Mouse (Mus musculus) midbrain, embryonic 13.5 days (tissue): ENCODE results near the gene Mtfmt. TPM values are rescaled to one million over a fixed set of nuclear protein-coding genes. Genes with fewer than 3 reads are reported as not detected.

Experiments used
- ATAC-seq: fragments of 200-750 bp; cut with Nextera tagmentation; 2 replicates; pipeline ENCODE4 v1.8.0; 2017; ENCODE audit warnings: mild to moderate bottlenecking, moderate TSS enrichment, moderate library complexity
- H3K27ac ChIP-seq: fragments of 300-500 bp; sonication (generic); 2 replicates; pipeline ENCODE4 v1.5.1; 2015; ENCODE audit warnings: inconsistent platforms, mild to moderate bottlenecking, moderate library complexity
- H3K27me3 ChIP-seq: fragments of 300-500 bp; sonication (generic); 2 replicates; pipeline ENCODE4 v1.6.1; 2015; ENCODE audit warnings: mild to moderate bottlenecking, inconsistent platforms
- H3K36me3 ChIP-seq: fragments of 300-500 bp; sonication (generic); 2 replicates; pipeline ENCODE4 v1.6.1; 2015; ENCODE audit warnings: mild to moderate bottlenecking, inconsistent platforms
- H3K4me1 ChIP-seq: fragments of 300-500 bp; sonication (generic); replicated peaks from 2 replicates; pipeline ENCODE4 v1.6.1; 2015; ENCODE audit warnings: inconsistent platforms
- H3K4me2 ChIP-seq: fragments of 300-500 bp; sonication (generic); replicated peaks from 2 replicates; pipeline ENCODE4 v1.6.1; 2015; ENCODE audit warnings: moderate library complexity, mild to moderate bottlenecking, inconsistent platforms
- H3K4me3 ChIP-seq: fragments of 300-500 bp; sonication (generic); replicated peaks from 2 replicates; pipeline ENCODE4 v1.5.1; 2015; ENCODE audit warnings: mild to moderate bottlenecking, inconsistent platforms
- H3K9ac ChIP-seq: fragments of 300-500 bp; sonication (generic); replicated peaks from 2 replicates; pipeline ENCODE4 v1.6.1; 2015; ENCODE audit warnings: mild to moderate bottlenecking, inconsistent platforms
- H3K9me3 ChIP-seq: fragments of 300-500 bp; sonication (generic); 2 replicates; pipeline ENCODE4 v1.6.1; 2016; ENCODE audit warnings: mild to moderate bottlenecking, inconsistent platforms
- WGBS: fragments of 180-500 bp; shearing (Covaris S2); methylation state at CpG from one replicate; pipeline ENCODE4 v1.1.7; 2015; 5-methylcytosine and 5-hydroxymethylcytosine counted together
- polyA plus RNA-seq: library from polyadenylated mRNA; unstranded; fragments of >200 nt; fragmentation: Nextera tagmentation; extraction: Ambion mirVana; gene quantifications from 2 replicates; pipeline ENCODE4 v1.2.1, GENCODE M21; 2015

Gene Mtfmt
- polyA plus RNA-seq, 1 experiment from 2014 or later = 24.6 TPM

- no peak overlapping the region for H3K27ac ChIP-seq
- no peak overlapping the region for H3K4me2 ChIP-seq
- WGBS = 89% methylated on average over 8 of the region's 8 CpGs
- no peaks in the 10 kb centered on the region for H3K9me3 ChIP-seq
- no peak overlapping the region for H3K9ac ChIP-seq
- no peaks in the 10 kb centered on the region for H3K27me3 ChIP-seq
- H3K4me1 ChIP-seq = no peaks in the 10 kb centered on the region
- peaks cover 85% of the 10 kb centered on the region for H3K36me3 ChIP-seq
- H3K4me3 ChIP-seq = no peak overlapping the region
- ATAC-seq = no peak
Observed at GRCm38 (mm10) chr9:65479158-65479557, 43.6 kb downstream of the Mtfmt start.

GRCm38 (mm10) chr9:65480071-65480470, 44.5 kb downstream of the Mtfmt start:
- H3K36me3 ChIP-seq = peaks cover 87% of the 10 kb centered on the region
- H3K27me3 ChIP-seq = no peaks in the 10 kb centered on the region
- H3K4me2 ChIP-seq = no peak overlapping the region
- H3K4me1 ChIP-seq = no peaks in the 10 kb centered on the region
- no peaks in the 10 kb centered on the region for H3K9me3 ChIP-seq
- no peak overlapping the region for H3K27ac ChIP-seq
- no peak overlapping the region for H3K9ac ChIP-seq
- WGBS = 87% methylated on average over 5 of the region's 5 CpGs
- ATAC-seq = no peak
- H3K4me3 ChIP-seq = no peak overlapping the region

- Histone ChIP-seq H3K4me3 (no peak overlapping the region), H3K4me2 (no peak overlapping the region), H3K4me1 (no peaks in the 10 kb centered on the region), H3K36me3 (peaks cover 28% of the 10 kb centered on the region), H3K9me3 (no peaks in the 10 kb centered on the region), H3K9ac (no peak overlapping the region), H3K27ac (no peak overlapping the region), H3K27me3 (no peaks in the 10 kb centered on the region)
- no peak for ATAC-seq
- WGBS = 95% methylated on average over 3 of the region's 3 CpGs
Observed at GRCm38 (mm10) chr9:65491476-65491875, 55.9 kb downstream of the Mtfmt start.

GRCm38 (mm10) chr9:65492351-65492750, 56.8 kb downstream of the Mtfmt start:
- 86% methylated on average over 2 of the region's 2 CpGs for WGBS
- no peaks in the 10 kb centered on the region for H3K4me1 ChIP-seq
- no peaks in the 10 kb centered on the region for H3K27me3 ChIP-seq
- no peak overlapping the region for H3K4me3 ChIP-seq
- H3K9me3 ChIP-seq = no peaks in the 10 kb centered on the region
- H3K36me3 ChIP-seq = peaks cover 20% of the 10 kb centered on the region
- H3K9ac ChIP-seq = no peak overlapping the region
- ATAC-seq = no peak
- no peak overlapping the region for H3K4me2 ChIP-seq
- H3K27ac ChIP-seq = no peak overlapping the region

- H3K9me3 ChIP-seq = no peaks in the 10 kb centered on the region
- H3K27ac ChIP-seq = no peak overlapping the region
- no peaks in the 10 kb centered on the region for H3K4me1 ChIP-seq
- H3K4me2 ChIP-seq = no peak overlapping the region
- H3K36me3 ChIP-seq = peaks cover 15% of the 10 kb centered on the region
- no peak for ATAC-seq
- no peak overlapping the region for H3K4me3 ChIP-seq
- H3K27me3 ChIP-seq = no peaks in the 10 kb centered on the region
- no peak overlapping the region for H3K9ac ChIP-seq
- 89% methylated on average over 4 of the region's 4 CpGs for WGBS
Observed at GRCm38 (mm10) chr9:65492851-65493250, 57.3 kb downstream of the Mtfmt start.

- Histone ChIP-seq H3K4me1 (no peaks in the 10 kb centered on the region), H3K9ac (no peak overlapping the region), H3K4me3 (no peak overlapping the region), H3K27ac (no peak overlapping the region), H3K36me3 (no peaks in the 10 kb centered on the region), H3K9me3 (no peaks in the 10 kb centered on the region), H3K27me3 (no peaks in the 10 kb centered on the region), H3K4me2 (no peak overlapping the region)
- WGBS = 63% methylated on average over 8 of the region's 8 CpGs
- ATAC-seq = no peak
Observed at GRCm38 (mm10) chr9:65502146-65502545, 66.6 kb downstream of the Mtfmt start.

Other genes with a start within 250 kb of the Mtfmt start
- 4.8 and 5.6 TPM in 2 replicates for gene Parp16, start 240.4 kb upstream of the Mtfmt start, polyA plus RNA-seq
- gene Cilp, start 170.6 kb upstream of the Mtfmt start, polyA plus RNA-seq = 0.24 and 0.30 TPM in 2 replicates
- gene Clpx, start 141.5 kb upstream of the Mtfmt start, polyA plus RNA-seq = 42.5 and 44.1 TPM in 2 replicates
- gene Pdcd7, start 89.7 kb upstream of the Mtfmt start, polyA plus RNA-seq = 7.5 and 7.6 TPM in 2 replicates
- gene Ubap1l, start 74.7 kb upstream of the Mtfmt start, polyA plus RNA-seq = 1.2 and 2.2 TPM in 2 replicates
- 0.39 and 0.44 TPM in 2 replicates for gene Kbtbd13, start 44.1 kb upstream of the Mtfmt start, polyA plus RNA-seq
- 6.2 TPM in 2 replicates for gene Rasl12, start 37.3 kb upstream of the Mtfmt start, polyA plus RNA-seq
- gene Slc51b, start 12.8 kb upstream of the Mtfmt start, polyA plus RNA-seq = not detected in 2 replicates
- gene Spg21, start 25.2 kb downstream of the Mtfmt start, polyA plus RNA-seq = 138 and 140 TPM in 2 replicates
- gene Ankdd1a, start 84.4 kb downstream of the Mtfmt start, polyA plus RNA-seq = 0.63 and 0.72 TPM in 2 replicates
- 5.6 and 5.9 TPM in 2 replicates for gene Plekho2, start 144.3 kb downstream of the Mtfmt start, polyA plus RNA-seq
- 8.4 and 9.7 TPM in 2 replicates for gene Pif1, start 151.4 kb downstream of the Mtfmt start, polyA plus RNA-seq
- gene Rbpms2, start 193.9 kb downstream of the Mtfmt start, polyA plus RNA-seq = 4.5 and 4.9 TPM in 2 replicates
- gene Oaz2, start 232.2 kb downstream of the Mtfmt start, polyA plus RNA-seq = 333 and 366 TPM in 2 replicates